Mouse (Mus musculus) kidney, embryonic 14.5 days (tissue): ENCODE measurements around the gene Rcn3. TPM values are rescaled to one million over a fixed set of nuclear protein-coding genes. Genes with fewer than 3 reads are reported as not detected.
A peak's percentile ranks its signal among the peaks of the same experiment; 100 is the strongest.
"Not testable (repeated sequence)": the region's sequence is repeated elsewhere in the genome, so short reads cannot be mapped to it uniquely, and the experiment has no call there.

Source experiments
- ATAC-seq: fragments of 200-750 bp; cut with Nextera tagmentation; 2 replicates; pipeline ENCODE4 v1.8.0; 2017; ENCODE audit warnings: moderate number of reproducible peaks, mild to moderate bottlenecking, moderate TSS enrichment, moderate library complexity; ENCODE audit not compliant: low FRiP score, low TSS enrichment
- H3K27ac ChIP-seq: fragments of 300-500 bp; sonication (generic); 2 replicates; pipeline ENCODE4 v1.5.1; 2014; ENCODE audit warnings: low read depth, mild to moderate bottlenecking, low read length, moderate library complexity, mixed read lengths
- H3K27me3 ChIP-seq: fragments of 300-500 bp; sonication (generic); 2 replicates; pipeline ENCODE4 v1.6.1; 2014; ENCODE audit warnings: mild to moderate bottlenecking, low read length; ENCODE audit not compliant: control insufficient read depth, insufficient read depth
- H3K36me3 ChIP-seq: fragments of 300-500 bp; sonication (generic); 2 replicates; pipeline ENCODE4 v1.6.1; 2014; ENCODE audit warnings: low read length, mixed read lengths; ENCODE audit not compliant: control insufficient read depth, insufficient read depth
- H3K4me1 ChIP-seq: fragments of 300-500 bp; sonication (generic); 2 replicates; pipeline ENCODE4 v1.6.1; 2014; ENCODE audit warnings: low read length, mixed read lengths; ENCODE audit not compliant: control insufficient read depth, insufficient read depth
- H3K4me2 ChIP-seq: fragments of 300-500 bp; sonication (generic); replicated peaks from 2 replicates; pipeline ENCODE4 v1.6.1; 2014; ENCODE audit warnings: low read depth, mild to moderate bottlenecking, low read length
- H3K4me3 ChIP-seq: fragments of 300-500 bp; sonication (generic); 2 replicates; pipeline ENCODE4 v1.5.1; 2014; ENCODE audit warnings: mild to moderate bottlenecking, low read length
- H3K9ac ChIP-seq: fragments of 300-500 bp; sonication (generic); 2 replicates; pipeline ENCODE4 v1.6.1; 2014; ENCODE audit warnings: low read depth, mild to moderate bottlenecking, low read length, moderate library complexity
- H3K9me3 ChIP-seq: fragments of 300-500 bp; sonication (generic); 2 replicates; pipeline ENCODE4 v1.6.1; 2016; ENCODE audit warnings: low read length; ENCODE audit not compliant: control insufficient read depth
- WGBS: fragments of 180-500 bp; shearing (Covaris S2); extraction: QIAGEN DNeasy Blood & Tissue Kit; methylation state at CpG from one replicate; pipeline ENCODE4 v1.1.7; 2014; 5-methylcytosine and 5-hydroxymethylcytosine counted together
- polyA plus RNA-seq: library from polyadenylated mRNA; unstranded; fragments of >200 nt; fragmentation: Nextera tagmentation; extraction: Ambion mirVana; gene quantifications from 2 replicates; pipeline ENCODE4 v1.2.1, GENCODE M21; 2014

Rcn3 gene
- polyA plus RNA-seq, 1 experiment from 2014 or later = 301 TPM

GRCm38 (mm10) chr7:45119780-45120709, 28.0 kb upstream of the Rcn3 start:
- no peaks in the 10 kb centered on the region for H3K9me3 ChIP-seq
- H3K4me1 ChIP-seq = peaks cover 15% of the 10 kb centered on the region
- H3K27me3 ChIP-seq = no peaks in the 10 kb centered on the region
- H3K4me3 ChIP-seq = no peak overlapping the region
- no peak overlapping the region for H3K4me2 ChIP-seq
- ATAC-seq = no peak
- H3K9ac ChIP-seq = no peak overlapping the region
- no peak overlapping the region for H3K27ac ChIP-seq
- 86% methylated on average over 5 of the region's 5 CpGs for WGBS
- peaks cover 43% of the 10 kb centered on the region for H3K36me3 ChIP-seq

- Histone ChIP-seq H3K4me1 (peaks cover 15% of the 10 kb centered on the region), H3K4me3 (no peak overlapping the region), H3K4me2 (no peak overlapping the region), H3K27me3 (no peaks in the 10 kb centered on the region), H3K36me3 (peaks cover 42% of the 10 kb centered on the region), H3K27ac (peak overlapping the region; percentile 37; the same call in 1 of the 2 replicates), H3K9me3 (no peaks in the 10 kb centered on the region), H3K9ac (no peak overlapping the region)
- ATAC-seq = no peak
- 81% methylated on average over 6 of the region's 6 CpGs for WGBS
Measured at GRCm38 (mm10) chr7:45118336-45118735, 26.3 kb upstream of the Rcn3 start.

- 0 out of 2 replicates have a peak, but pooled peaks have one; percentile 11 for ATAC-seq
- H3K36me3 ChIP-seq = peaks cover 35% of the 10 kb centered on the region
- 62% methylated on average over 8 of the region's 8 CpGs for WGBS
- no peaks in the 10 kb centered on the region for H3K9me3 ChIP-seq
- H3K4me3 ChIP-seq = no peak overlapping the region
- H3K27ac ChIP-seq = peak overlapping the region; percentile 37; the same call in 1 of the 2 replicates
- no peak overlapping the region for H3K4me2 ChIP-seq
- no peak overlapping the region for H3K9ac ChIP-seq
- no peaks in the 10 kb centered on the region for H3K27me3 ChIP-seq
- peaks cover 7% of the 10 kb centered on the region; the same call in 1 of the 2 replicates for H3K4me1 ChIP-seq
Measured at GRCm38 (mm10) chr7:45117566-45117965, 25.5 kb upstream of the Rcn3 start.

GRCm38 (mm10) chr7:45113476-45113875, 21.5 kb upstream of the Rcn3 start:
- Histone ChIP-seq H3K9me3 (no peaks in the 10 kb centered on the region), H3K4me2 (no peak overlapping the region), H3K9ac (no peak overlapping the region), H3K36me3 (0 out of 2 replicates have a peak, but pooled peaks cover 2% of the 10 kb centered on the region), H3K4me1 (no peaks in the 10 kb centered on the region), H3K27me3 (no peaks in the 10 kb centered on the region), H3K27ac (no peak overlapping the region), H3K4me3 (no peak overlapping the region)
- no peak for ATAC-seq
- WGBS = 72% methylated on average over 2 of the region's 2 CpGs

GRCm38 (mm10) chr7:45112529-45112928, 20.5 kb upstream of the Rcn3 start:
- Histone ChIP-seq H3K4me3 (no peak overlapping the region), H3K9me3 (no peaks in the 10 kb centered on the region), H3K27me3 (no peaks in the 10 kb centered on the region), H3K9ac (no peak overlapping the region), H3K4me1 (no peaks in the 10 kb centered on the region), H3K36me3 (no peaks in the 10 kb centered on the region), H3K27ac (no peak overlapping the region), H3K4me2 (no peak overlapping the region)
- ATAC-seq = no peak
- 39% methylated on average over 3 of the region's 3 CpGs for WGBS

- no peaks in the 10 kb centered on the region for H3K4me1 ChIP-seq
- no peak overlapping the region for H3K27ac ChIP-seq
- H3K9ac ChIP-seq = no peak overlapping the region
- WGBS = 57% methylated on average over 2 of the region's 2 CpGs
- H3K36me3 ChIP-seq = no peaks in the 10 kb centered on the region
- H3K9me3 ChIP-seq = no peaks in the 10 kb centered on the region
- no peak overlapping the region for H3K4me2 ChIP-seq
- no peaks in the 10 kb centered on the region for H3K27me3 ChIP-seq
- no peak overlapping the region for H3K4me3 ChIP-seq
- no peak for ATAC-seq
Measured at GRCm38 (mm10) chr7:45111940-45112339, 19.9 kb upstream of the Rcn3 start.

- WGBS = 86% methylated on average over 4 of the region's 4 CpGs
- H3K27me3 ChIP-seq, ATAC-seq: not testable (repeated sequence)
Measured at GRCm38 (mm10) chr7:45110089-45110488, 18.1 kb upstream of the Rcn3 start.

GRCm38 (mm10) chr7:45107052-45107645, 15.1 kb upstream of the Rcn3 start:
- WGBS = 62% methylated on average over 5 of the region's 5 CpGs
- peaks cover 15% of the 10 kb centered on the region for H3K4me1 ChIP-seq
- no peaks in the 10 kb centered on the region for H3K9me3 ChIP-seq
- H3K36me3 ChIP-seq = no peaks in the 10 kb centered on the region
- no peak overlapping the region for H3K4me3 ChIP-seq
- ATAC-seq = no peak
- H3K4me2 ChIP-seq = no peak overlapping the region
- no peak overlapping the region for H3K27ac ChIP-seq
- no peak overlapping the region for H3K9ac ChIP-seq
- H3K27me3 ChIP-seq = no peaks in the 10 kb centered on the region

More at GRCm38 (mm10) chr7:45110089-45110488, 18.1 kb upstream of the Rcn3 start:
- not testable (repeated sequence) for H3K4me1 ChIP-seq, H3K9me3 ChIP-seq, H3K36me3 ChIP-seq, H3K27ac ChIP-seq, H3K9ac ChIP-seq, H3K4me3 ChIP-seq, H3K4me2 ChIP-seq

GRCm38 (mm10) chr7:45106441-45106840, 14.4 kb upstream of the Rcn3 start:
- H3K27me3 ChIP-seq = no peaks in the 10 kb centered on the region
- ATAC-seq = no peak
- H3K4me2 ChIP-seq = no peak overlapping the region
- H3K9ac ChIP-seq = no peak overlapping the region
- no peaks in the 10 kb centered on the region for H3K36me3 ChIP-seq
- no peaks in the 10 kb centered on the region for H3K9me3 ChIP-seq
- H3K4me3 ChIP-seq = no peak overlapping the region
- peaks cover 17% of the 10 kb centered on the region for H3K4me1 ChIP-seq
- H3K27ac ChIP-seq = no peak overlapping the region
- 70% methylated on average over 6 of the region's 6 CpGs for WGBS
